Mouse (Mus musculus) liver, adult 2 months (tissue): ENCODE measurements around the gene Rp9.
"Not testable (repeated sequence)": the region's sequence is repeated elsewhere in the genome, so short reads cannot be mapped to it uniquely, and the experiment has no call there.

Source experiments
- CTCF ChIP-seq: fragments of 200-500 bp; IDR thresholded peaks from 2 replicates; pipeline ENCODE4 v1.5.1; 2011; ENCODE audit warnings: low read depth, low read length, control low read depth
- POLR2A ChIP-seq: fragments of 200-500 bp; IDR thresholded peaks from 2 replicates; pipeline ENCODE4 v1.6.1; 2011; ENCODE audit warnings: low read length, control low read depth; ENCODE audit not compliant: insufficient read depth; ENCODE audit errors: extremely low read depth

DNA sequence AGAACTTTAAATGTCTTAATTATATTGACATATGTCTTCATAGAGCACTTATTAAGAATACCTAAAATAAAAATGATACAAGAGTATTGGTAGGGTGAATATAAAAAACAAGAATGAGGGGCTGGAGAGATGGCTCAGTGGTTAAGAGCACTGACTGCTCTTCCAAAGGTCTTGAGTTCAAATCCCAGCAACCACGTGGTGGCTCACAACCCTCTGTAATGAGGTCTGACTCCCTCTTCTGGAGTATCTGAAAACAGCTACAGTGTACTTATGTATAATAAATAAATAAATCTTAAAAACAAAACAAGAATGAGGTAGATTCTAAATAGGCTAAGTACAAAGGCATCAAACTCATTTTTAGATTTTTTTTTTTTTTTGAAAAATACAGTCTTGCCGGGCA, 66.0 kb downstream of the Rp9 start:
- TF ChIP-seq POLR2A, CTCF: not testable (repeated sequence)
